Comparison of ENCODE assay signal across 11 mouse cellular contexts in the genomic region with DNA sequence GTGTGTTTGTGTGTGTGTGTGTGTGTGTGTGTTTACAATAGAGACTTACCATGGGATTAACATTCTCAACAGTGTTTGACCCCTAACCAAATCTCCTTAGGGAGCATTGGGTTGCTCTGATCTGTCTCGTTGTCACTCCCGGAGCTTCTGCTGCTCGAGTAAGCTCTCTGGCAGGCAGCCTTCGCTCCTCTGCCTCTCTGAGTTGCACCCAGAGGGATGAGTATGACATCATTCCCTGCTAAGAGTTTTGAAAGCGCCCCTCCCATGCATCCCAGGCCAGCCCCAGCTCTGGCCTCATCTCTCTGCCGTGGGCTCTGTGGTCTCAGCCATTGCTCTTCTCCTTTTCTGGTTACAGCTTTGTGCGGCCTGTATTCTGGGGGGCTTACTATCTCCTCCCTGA. TPM values are rescaled to one million over a fixed set of nuclear protein-coding genes. Genes with fewer than 3 reads are reported as not detected.
DNase-seq lines count a peak whose midpoint lies in the region; ATAC-seq and TF ChIP-seq lines count a peak whose summit lies in the region.
"Had no signal": no experiment of that assay in that cellular context is flagged by ENCODE, and none has a peak within 500 bp of the region (broad histone marks: within the 10 kb centered on the region; RNA-seq: fewer than 3 reads in every experiment).

No protein-coding gene starts in this region.

- H3K27me3 ChIP-seq in hindbrain, postnatal 0 days (ENCODE audit: insufficient read depth, low read length) = no peaks in the 10 kb centered on the region
- H3K27me3 ChIP-seq in hindbrain, embryonic 10.5 days (ENCODE audit: insufficient read depth, poor library complexity, severe bottlenecking) = no peaks in the 10 kb centered on the region
- H3K27me3 ChIP-seq: stomach, embryonic 15.5 days had no signal

- 58% methylated on average over 7 of the region's 7 CpGs for WGBS in hindbrain, postnatal 0 days
- WGBS in hindbrain, embryonic 10.5 days = 69% methylated on average over 7 of the region's 7 CpGs

- 0 out of 2 replicates have a peak, but pooled peaks cover 3% of the 10 kb centered on the region for H3K4me1 ChIP-seq in hindbrain, postnatal 0 days (ENCODE audit: insufficient read depth, low read length)
- peaks cover 57% of the 10 kb centered on the region for H3K4me1 ChIP-seq in hindbrain, embryonic 10.5 days (replicated peaks)

- intact Hi-C loops in heart, postnatal 25 days (cut with DNase I) = no loop called here

- H3K9ac ChIP-seq in hindbrain, postnatal 0 days (replicated peaks; ENCODE audit: low read length) = no peak overlapping the region
- H3K9ac ChIP-seq: hindbrain, embryonic 14.5 days; stomach, embryonic 15.5 days had no signal

- no peak overlapping the region for H3K4me3 ChIP-seq in hindbrain, postnatal 0 days (ENCODE audit: low read length)
- H3K4me3 ChIP-seq in hindbrain, embryonic 10.5 days = no peak overlapping the region
- H3K4me3 ChIP-seq: stomach, embryonic 15.5 days had no signal

- DNase-seq in hindbrain, postnatal 0 days (ENCODE audit: low spot score) = peak; percentile 36
- no peak for DNase-seq in hindbrain, embryonic 10.5 days (ENCODE audit: low spot score)
- peak; percentile 75 for DNase-seq in MN1 (ENCODE audit: low spot score)
- peak; percentile 70 for DNase-seq in gastrocnemius, adult 18-20 months (ENCODE audit: low spot score)
- DNase-seq in heart, postnatal 25 days (ENCODE audit: low spot score) = peak; percentile 35
- no peak for DNase-seq in embryo, embryonic 11 days
- no peak for DNase-seq in cerebellum, postnatal 14 days
- no peak for DNase-seq in embryo, embryonic 9.5 days (ENCODE audit: extremely low spot score)

- H3K36me3 ChIP-seq in hindbrain, postnatal 0 days (ENCODE audit: insufficient read depth, low read length) = no peaks in the 10 kb centered on the region
- H3K36me3 ChIP-seq in hindbrain, embryonic 10.5 days = no peaks in the 10 kb centered on the region
- H3K36me3 ChIP-seq: stomach, embryonic 15.5 days had no signal

- no peaks in the 10 kb centered on the region for H3K9me3 ChIP-seq in hindbrain, postnatal 0 days (ENCODE audit: low read length)
- H3K9me3 ChIP-seq in hindbrain, embryonic 10.5 days = no peaks in the 10 kb centered on the region
- H3K9me3 ChIP-seq: stomach, embryonic 15.5 days had no signal

- no peak overlapping the region for H3K4me2 ChIP-seq in hindbrain, postnatal 0 days (ENCODE audit: low read depth, low read length)
- H3K4me2 ChIP-seq: hindbrain, embryonic 14.5 days; stomach, embryonic 15.5 days had no signal

- H3K27ac ChIP-seq in hindbrain, postnatal 0 days = no peak overlapping the region
- no peak overlapping the region for H3K27ac ChIP-seq in hindbrain, embryonic 10.5 days
- H3K27ac ChIP-seq: hindbrain, embryonic 14.5 days; stomach, embryonic 15.5 days had no signal

- TF ChIP-seq CTCF in hindbrain, postnatal 0 days (IDR thresholded peaks at IDR 0.05; ENCODE audit: low read depth) = no peak

- ATAC-seq in hindbrain, postnatal 0 days = 0 out of 2 replicates have a peak, but pooled peaks have one; percentile 19
- ATAC-seq: CD4-positive, CD25-positive, alpha-beta regulatory T cell, adult 4 months had no signal

RNA-seq across cellular contexts. Expression of gene Wnt11, which starts 33.8 kb away (rescaled TPM):
- total RNA-seq in hindbrain, postnatal 0 days (2014; rRNA removed) = 11.4 and 17.2 TPM in 2 replicates
- 2.2 and 2.8 TPM in 2 replicates for polyA plus RNA-seq in hindbrain, postnatal 0 days (2015; fragmentation: Nextera tagmentation; extraction: Ambion mirVana)
- polyA plus RNA-seq in hindbrain, embryonic 10.5 days (2016; fragmentation: Nextera tagmentation; extraction: Ambion mirVana) = 0.66 and 1.9 TPM in 2 replicates
- 1 to 10 TPM; 6.5 to 6.8 TPM for total RNA-seq in gastrocnemius, adult 18-20 months (2021)
- 1 to 10 TPM; 4.1 to 4.6 TPM for total RNA-seq in heart, postnatal 25 days (2021)
- polyA plus RNA-seq: CD4-positive, CD25-positive, alpha-beta regulatory T cell, adult 4 months had no signal

Comparison
In these comparisons a context has a peak if more than half of its experiments do, and no peak if none do; other contexts are left out.
1. DNase-seq: peak in hindbrain, postnatal 0 days (single experiment), MN1 (single experiment), gastrocnemius, adult 18-20 months (single experiment) and heart, postnatal 25 days (single experiment); none in hindbrain, embryonic 10.5 days (single experiment), embryo, embryonic 11 days (single experiment), cerebellum, postnatal 14 days (0 of 2) and embryo, embryonic 9.5 days (single experiment).